Mouse (Mus musculus) forebrain, embryonic 14.5 days (tissue): ENCODE measurements around the gene Ddx55. TPM values are rescaled to one million over a fixed set of nuclear protein-coding genes. Genes with fewer than 3 reads are reported as not detected.
A peak's percentile ranks its signal among the peaks of the same experiment; 100 is the strongest.

Source experiments
- ATAC-seq: fragments of 200-750 bp; cut with Nextera tagmentation; 2 replicates; pipeline ENCODE4 v1.8.0; 2017; ENCODE audit warnings: mild to moderate bottlenecking, moderate library complexity
- DNase-seq: peaks from one replicate; pipeline ENCODE4 v3.0.0-alpha.2; 2015; ENCODE audit warnings: low spot score
- H3K27ac ChIP-seq: fragments of 300-500 bp; sonication (generic); 2 replicates; pipeline ENCODE4 v1.5.1; 2014; ENCODE audit warnings: low read depth, mild to moderate bottlenecking, control low read depth, low read length, moderate library complexity
- H3K27me3 ChIP-seq: fragments of 300-500 bp; sonication (generic); replicated peaks from 2 replicates; pipeline ENCODE4 v1.6.1; 2014; ENCODE audit warnings: low read length, control low read depth, mixed read lengths; ENCODE audit not compliant: control insufficient read depth, insufficient read depth
- H3K36me3 ChIP-seq: fragments of 300-500 bp; sonication (generic); 2 replicates; pipeline ENCODE4 v1.6.1; 2014; ENCODE audit warnings: low read length, control low read depth; ENCODE audit not compliant: control insufficient read depth, insufficient read depth
- H3K4me1 ChIP-seq: fragments of 300-500 bp; sonication (generic); 2 replicates; pipeline ENCODE4 v1.6.1; 2014; ENCODE audit warnings: antibody characterized with exemption, low read length, control low read depth; ENCODE audit not compliant: control insufficient read depth, insufficient read depth
- H3K4me2 ChIP-seq: fragments of 300-500 bp; sonication (generic); 2 replicates; pipeline ENCODE4 v1.6.1; 2014; ENCODE audit warnings: mild to moderate bottlenecking, control low read depth, low read length
- H3K4me3 ChIP-seq: fragments of 300-500 bp; sonication (generic); 2 replicates; pipeline ENCODE4 v1.5.1; 2014; ENCODE audit warnings: low read depth, low read length, control low read depth
- H3K9ac ChIP-seq: fragments of 300-500 bp; sonication (generic); 2 replicates; pipeline ENCODE4 v1.6.1; 2014; ENCODE audit warnings: mild to moderate bottlenecking, low read length, control low read depth, moderate library complexity
- H3K9me3 ChIP-seq: fragments of 300-500 bp; sonication (generic); replicated peaks from 2 replicates; pipeline ENCODE4 v1.6.1; 2016; ENCODE audit warnings: low read length, control low read depth, mixed read lengths; ENCODE audit not compliant: control insufficient read depth
- WGBS: fragments of 180-500 bp; shearing (Covaris S2); extraction: QIAGEN DNeasy Blood & Tissue Kit; methylation state at CpG from one replicate; pipeline ENCODE4 v1.1.7; 2014; 5-methylcytosine and 5-hydroxymethylcytosine counted together
- polyA plus RNA-seq: library from polyadenylated mRNA; unstranded; fragments of >200 nt; fragmentation: Nextera tagmentation; extraction: Ambion mirVana; gene quantifications from 2 replicates; pipeline ENCODE4 v1.2.1, GENCODE M21; 2014

Gene Ddx55
- polyA plus RNA-seq, 1 experiment from 2014 or later = 16.8 TPM

DNA sequence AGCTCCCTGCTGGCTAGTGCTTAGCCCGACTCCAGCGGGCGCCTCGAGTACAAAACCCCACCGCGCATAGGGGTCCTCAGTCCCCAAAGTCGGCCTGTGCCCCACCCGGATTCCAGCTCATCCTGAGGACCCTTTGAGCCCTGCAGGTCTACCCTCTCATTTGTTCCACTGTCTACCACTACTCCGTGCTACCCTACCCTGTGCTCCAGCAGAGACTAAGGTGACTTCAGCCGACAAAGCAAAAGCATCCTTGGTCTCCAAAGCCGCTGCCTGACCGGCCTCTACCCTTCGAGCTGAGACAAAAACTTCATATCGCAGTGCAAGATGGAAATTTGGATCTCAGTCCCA lies 21.1 kb upstream of the Ddx55 start:
- peak overlapping the region; percentile 72 for H3K4me3 ChIP-seq
- H3K27me3 ChIP-seq = no peaks in the 10 kb centered on the region
- WGBS = 10% methylated on average over 14 of the region's 14 CpGs
- peak overlapping the region; percentile 81 for H3K9ac ChIP-seq
- peaks cover 6% of the 10 kb centered on the region; the same call in 1 of the 2 replicates for H3K4me1 ChIP-seq
- H3K4me2 ChIP-seq = peak overlapping the region; percentile 60
- H3K9me3 ChIP-seq = no peaks in the 10 kb centered on the region
- H3K36me3 ChIP-seq = no peaks in the 10 kb centered on the region
- ATAC-seq (no peak), DNase-seq (no peak)
- peak overlapping the region; percentile 60; the same call in 1 of the 2 replicates for H3K27ac ChIP-seq

DNA sequence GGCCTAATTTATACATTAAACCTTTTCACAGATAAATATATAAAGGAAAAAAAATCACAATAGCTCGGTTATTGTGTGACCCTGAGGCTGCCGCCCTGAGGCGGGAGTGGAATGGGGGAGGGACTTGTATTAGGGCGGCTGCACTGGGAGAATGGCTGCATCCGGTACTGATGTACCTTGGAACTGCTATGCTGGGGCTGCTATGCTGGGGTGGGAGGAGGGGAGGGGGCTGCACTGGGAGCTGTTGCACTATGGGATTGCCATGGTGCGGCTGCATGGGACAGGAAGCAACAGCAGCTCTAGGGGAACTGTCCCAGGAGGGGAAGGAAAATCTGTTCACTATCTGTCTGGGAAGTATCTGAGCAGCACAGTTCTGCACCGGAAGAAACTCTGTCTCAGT lies 20.2 kb upstream of the Ddx55 start:
- H3K4me2 ChIP-seq = no peak overlapping the region
- H3K27ac ChIP-seq = no peak overlapping the region
- H3K4me1 ChIP-seq = peaks cover 6% of the 10 kb centered on the region; the same call in 1 of the 2 replicates
- H3K9ac ChIP-seq = no peak overlapping the region
- no peaks in the 10 kb centered on the region for H3K36me3 ChIP-seq
- no peak overlapping the region for H3K4me3 ChIP-seq
- 28% methylated on average over 7 of the region's 7 CpGs for WGBS
- no peak for DNase-seq
- no peaks in the 10 kb centered on the region for H3K27me3 ChIP-seq
- no peak for ATAC-seq
- H3K9me3 ChIP-seq = no peaks in the 10 kb centered on the region

GRCm38 (mm10) chr5:124535016-124535415 lies 17.6 kb upstream of the Ddx55 start:
- Histone ChIP-seq H3K4me1 (peaks cover 6% of the 10 kb centered on the region; the same call in 1 of the 2 replicates), H3K27me3 (no peaks in the 10 kb centered on the region), H3K27ac (no peak overlapping the region), H3K4me2 (no peak overlapping the region), H3K4me3 (no peak overlapping the region), H3K9ac (no peak overlapping the region), H3K36me3 (no peaks in the 10 kb centered on the region), H3K9me3 (no peaks in the 10 kb centered on the region)
- ATAC-seq (no peak), DNase-seq (no peak)
- 76% methylated on average over 5 of the region's 5 CpGs for whole genome bisulfite sequencing

DNA sequence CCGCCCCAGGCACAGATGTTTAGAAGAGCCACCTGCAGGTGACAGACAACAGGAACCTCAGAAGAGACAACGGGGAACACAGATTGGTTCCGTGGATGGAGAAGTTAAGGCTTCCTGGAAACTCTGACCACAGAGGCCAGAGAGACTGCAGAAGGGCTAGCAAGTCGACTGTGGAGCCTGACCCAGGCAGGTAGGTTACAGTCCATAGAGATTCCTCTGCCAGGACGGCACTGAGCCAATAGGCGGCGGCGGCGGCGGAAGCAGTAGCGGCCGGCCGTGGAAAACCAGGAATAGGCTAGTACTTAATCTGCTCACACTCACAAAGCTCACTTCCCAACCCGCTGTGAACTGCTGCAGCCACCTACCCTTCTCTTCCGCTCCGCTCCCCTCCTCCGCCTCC lies 15.9 kb upstream of the Ddx55 start:
- no peaks in the 10 kb centered on the region for H3K27me3 ChIP-seq
- peak overlapping the region; percentile 8; the same call in 1 of the 2 replicates for H3K4me3 ChIP-seq
- 0 out of 2 replicates have a peak overlapping the region, but pooled peaks have one; percentile 16 for H3K4me2 ChIP-seq
- 2% methylated on average over 14 of the region's 17 CpGs for WGBS
- DNase-seq (no peak), ATAC-seq (no peak)
- peaks cover 3% of the 10 kb centered on the region for H3K4me1 ChIP-seq
- H3K27ac ChIP-seq = no peak overlapping the region
- no peaks in the 10 kb centered on the region for H3K9me3 ChIP-seq
- peak overlapping the region; percentile 29; the same call in 1 of the 2 replicates for H3K9ac ChIP-seq
- no peaks in the 10 kb centered on the region for H3K36me3 ChIP-seq

- peaks cover 19% of the 10 kb centered on the region for H3K36me3 ChIP-seq
- H3K9ac ChIP-seq = no peak overlapping the region
- no peak overlapping the region for H3K4me2 ChIP-seq
- H3K4me1 ChIP-seq = peaks cover 12% of the 10 kb centered on the region
- H3K27me3 ChIP-seq = no peaks in the 10 kb centered on the region
- ATAC-seq (no peak), DNase-seq (peak; percentile 51)
- H3K4me3 ChIP-seq = no peak overlapping the region
- H3K27ac ChIP-seq = no peak overlapping the region
- WGBS = 72% methylated on average over 15 of the region's 16 CpGs
- H3K9me3 ChIP-seq = no peaks in the 10 kb centered on the region
Observed at GRCm38 (mm10) chr5:124538813-124539792, 13.6 kb upstream of the Ddx55 start.

- H3K27ac ChIP-seq = no peak overlapping the region; the same call in 1 of the 2 replicates
- no peaks in the 10 kb centered on the region for H3K27me3 ChIP-seq
- ATAC-seq = no peak
- WGBS = 75% methylated on average over 4 of the region's 4 CpGs
- H3K4me3 ChIP-seq = peak overlapping the region; percentile 90
- peaks cover 27% of the 10 kb centered on the region for H3K36me3 ChIP-seq
- no peak overlapping the region for H3K9ac ChIP-seq
- peak overlapping the region; percentile 33 for H3K4me2 ChIP-seq
- DNase-seq = no peak
- H3K4me1 ChIP-seq = peaks cover 12% of the 10 kb centered on the region
- no peaks in the 10 kb centered on the region for H3K9me3 ChIP-seq
Observed at GRCm38 (mm10) chr5:124539905-124540304, 12.8 kb upstream of the Ddx55 start.

- Histone ChIP-seq H3K9ac (peak within 1 kb of the TSS; percentile 80), H3K36me3 (peaks cover 32% of the 10 kb centered on the region), H3K4me1 (peaks cover 12% of the 10 kb centered on the region), H3K27me3 (no peaks in the 10 kb centered on the region), H3K27ac (peak within 1 kb of the TSS; percentile 57; the same call in 1 of the 2 replicates), H3K4me3 (peak within 1 kb of the TSS; percentile 90), H3K9me3 (no peaks in the 10 kb centered on the region), H3K4me2 (peak within 1 kb of the TSS; percentile 85)
- ATAC-seq = peak; percentile 98
- under 1% methylated on average over 34 of the region's 35 CpGs for WGBS
- peak; percentile 99 for DNase-seq
Observed at GRCm38 (mm10) chr5:124540383-124540786, 12.3 kb upstream of the Ddx55 start, which contains the start of gene Tmed2. Gene Tmed2, plus strand, starts transcription at chr5:124540695.

- under 1% methylated on average over 70 of the region's 89 CpGs for WGBS
- ATAC-seq (peak; percentile 77), DNase-seq (peak; percentile 50)
- Histone ChIP-seq H3K4me2 (peak overlapping the region; percentile 85), H3K9me3 (no peaks in the 10 kb centered on the region), H3K4me1 (peaks cover 12% of the 10 kb centered on the region), H3K36me3 (peaks cover 38% of the 10 kb centered on the region), H3K9ac (peak overlapping the region; percentile 80), H3K27ac (peak overlapping the region; percentile 57; the same call in 1 of the 2 replicates), H3K4me3 (peak overlapping the region; percentile 90), H3K27me3 (no peaks in the 10 kb centered on the region)
Observed at GRCm38 (mm10) chr5:124540905-124541601, 11.6 kb upstream of the Ddx55 start.
